Mouse (Mus musculus) bone marrow macrophage, adult 2 months (primary cell): ENCODE results near the gene Sorcs1. TPM values are rescaled to one million over a fixed set of nuclear protein-coding genes. Genes with fewer than 3 reads are reported as not detected.

Experiments used
- H3K27ac ChIP-seq: 2 replicates; pipeline ENCODE4 v1.5.1; 2012; ENCODE audit warnings: low read depth, low read length; ENCODE audit not compliant: insufficient read depth
- H3K4me1 ChIP-seq: 2 replicates; pipeline ENCODE4 v1.6.1; 2012; ENCODE audit warnings: low read length; ENCODE audit not compliant: control insufficient read depth, insufficient read depth
- H3K4me3 ChIP-seq: 2 replicates; pipeline ENCODE4 v1.5.1; 2012; ENCODE audit warnings: mild to moderate bottlenecking, low read length, moderate library complexity; ENCODE audit not compliant: insufficient read depth
- CTCF ChIP-seq: IDR thresholded peaks from 2 replicates; pipeline ENCODE4 v1.5.1; 2012; ENCODE audit warnings: low read depth, mild to moderate bottlenecking, low read length, moderate library complexity
- POLR2A ChIP-seq: IDR thresholded peaks from 2 replicates; pipeline ENCODE4 v1.6.1; 2012; ENCODE audit warnings: mild to moderate bottlenecking, low read depth, low read length, borderline replicate concordance
- polyA plus RNA-seq: library from polyadenylated mRNA; stranded (reverse); fragments of >200 nt; gene quantifications from 2 replicates; pipeline ENCODE4 v1.2.4, GENCODE M21; 2012; ENCODE audit not compliant: missing spikeins, insufficient read depth, insufficient read length

Sorcs1 gene
- polyA plus RNA-seq, 1 experiment, result not detected

GRCm38 (mm10) chr19:50502816-50503215, 175.6 kb downstream of the Sorcs1 start:
- no peak overlapping the region for H3K4me3 ChIP-seq
- H3K27ac ChIP-seq, result no peak overlapping the region
- no peak for TF ChIP-seq CTCF
- TF ChIP-seq POLR2A, result no peak
- no peaks in the 10 kb centered on the region for H3K4me1 ChIP-seq

DNA sequence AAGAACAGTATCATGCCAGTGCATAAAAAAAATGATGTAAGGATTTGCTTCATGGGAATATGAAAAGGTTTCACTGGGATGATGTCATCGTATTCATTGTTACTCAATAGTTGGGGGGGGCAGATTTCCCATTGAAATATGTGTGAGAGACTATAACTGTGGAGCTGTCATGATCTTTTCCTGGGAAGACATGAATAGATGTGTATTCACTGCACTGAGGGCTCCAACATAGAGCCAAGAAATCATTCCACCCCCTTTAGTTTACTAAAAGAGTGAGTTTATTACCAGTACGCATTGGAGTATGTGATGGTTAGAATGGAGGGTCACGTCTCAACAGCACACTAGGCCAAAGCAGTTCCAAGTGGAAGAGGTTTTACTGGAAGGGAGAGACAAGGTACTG, 187.3 kb downstream of the Sorcs1 start:
- no peak overlapping the region for H3K4me3 ChIP-seq
- TF ChIP-seq POLR2A, result no peak
- no peak for TF ChIP-seq CTCF
- H3K27ac ChIP-seq, result no peak overlapping the region
- H3K4me1 ChIP-seq, result no peaks in the 10 kb centered on the region

DNA sequence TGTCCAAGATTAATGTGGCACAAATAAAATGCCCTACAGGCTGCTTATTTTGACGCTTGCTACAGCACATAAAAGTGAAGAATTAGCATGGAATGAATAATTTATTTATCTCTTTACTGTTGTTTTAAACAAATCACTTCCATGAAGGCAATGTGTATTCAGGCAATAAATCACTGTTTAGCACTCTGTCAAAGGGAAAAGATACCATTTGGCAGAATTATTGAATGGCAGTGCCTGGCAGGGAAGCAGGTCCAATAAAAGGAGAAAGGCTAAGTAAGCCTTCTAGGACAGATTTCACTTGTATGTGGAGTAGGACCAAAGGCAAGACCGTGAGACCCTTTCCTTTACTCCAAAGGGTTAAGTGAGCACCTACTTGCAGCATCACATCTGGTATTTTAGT, 187.7 kb downstream of the Sorcs1 start:
- Histone ChIP-seq H3K4me1 (no peaks in the 10 kb centered on the region), H3K4me3 (no peak overlapping the region), H3K27ac (no peak overlapping the region)
- TF ChIP-seq POLR2A (no peak), CTCF (no peak)

- no peak overlapping the region for H3K4me3 ChIP-seq
- no peaks in the 10 kb centered on the region for H3K4me1 ChIP-seq
- no peak for TF ChIP-seq POLR2A
- TF ChIP-seq CTCF, result no peak
- H3K27ac ChIP-seq, result no peak overlapping the region
Observed at GRCm38 (mm10) chr19:50489786-50490185, 188.7 kb downstream of the Sorcs1 start.

DNA sequence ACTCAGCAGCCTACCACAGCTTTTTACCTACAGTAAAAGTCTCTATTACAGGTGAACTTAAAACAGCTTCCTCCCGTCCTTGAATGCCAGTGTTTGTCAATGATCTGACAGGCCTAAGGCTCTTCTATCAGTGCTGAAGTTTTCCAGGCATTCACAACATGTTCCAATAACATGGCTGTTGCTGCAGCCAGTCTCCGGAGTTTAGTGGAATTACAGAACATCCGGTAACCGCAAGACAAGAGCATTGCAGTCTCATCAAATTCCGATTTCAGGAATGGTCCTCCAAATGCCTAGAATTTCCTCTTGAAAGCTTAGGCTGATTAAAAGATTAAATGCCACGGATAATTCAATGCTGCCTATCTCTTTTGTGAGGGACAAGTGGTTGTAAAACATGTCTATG, 190.0 kb downstream of the Sorcs1 start:
- Histone ChIP-seq H3K4me3 (no peak overlapping the region), H3K27ac (no peak overlapping the region), H3K4me1 (no peaks in the 10 kb centered on the region)
- TF ChIP-seq POLR2A, result no peak
- TF ChIP-seq CTCF, result no peak

GRCm38 (mm10) chr19:50487768-50488167, 190.7 kb downstream of the Sorcs1 start:
- Histone ChIP-seq H3K4me3 (no peak overlapping the region), H3K4me1 (no peaks in the 10 kb centered on the region), H3K27ac (no peak overlapping the region)
- TF ChIP-seq CTCF (no peak), POLR2A (no peak)

GRCm38 (mm10) chr19:50486345-50486744, 192.1 kb downstream of the Sorcs1 start:
- H3K4me1 ChIP-seq, result no peaks in the 10 kb centered on the region
- no peak overlapping the region for H3K4me3 ChIP-seq
- no peak overlapping the region for H3K27ac ChIP-seq
- no peak for TF ChIP-seq POLR2A
- no peak for TF ChIP-seq CTCF

GRCm38 (mm10) chr19:50476774-50477173, 201.7 kb downstream of the Sorcs1 start:
- Histone ChIP-seq H3K4me3 (no peak overlapping the region), H3K27ac (no peak overlapping the region), H3K4me1 (no peaks in the 10 kb centered on the region)
- TF ChIP-seq CTCF, result no peak
- no peak for TF ChIP-seq POLR2A

GRCm38 (mm10) chr19:50468592-50468991, 209.9 kb downstream of the Sorcs1 start:
- no peak for TF ChIP-seq CTCF
- Histone ChIP-seq H3K4me3 (no peak overlapping the region), H3K4me1 (no peaks in the 10 kb centered on the region), H3K27ac (no peak overlapping the region)

DNA sequence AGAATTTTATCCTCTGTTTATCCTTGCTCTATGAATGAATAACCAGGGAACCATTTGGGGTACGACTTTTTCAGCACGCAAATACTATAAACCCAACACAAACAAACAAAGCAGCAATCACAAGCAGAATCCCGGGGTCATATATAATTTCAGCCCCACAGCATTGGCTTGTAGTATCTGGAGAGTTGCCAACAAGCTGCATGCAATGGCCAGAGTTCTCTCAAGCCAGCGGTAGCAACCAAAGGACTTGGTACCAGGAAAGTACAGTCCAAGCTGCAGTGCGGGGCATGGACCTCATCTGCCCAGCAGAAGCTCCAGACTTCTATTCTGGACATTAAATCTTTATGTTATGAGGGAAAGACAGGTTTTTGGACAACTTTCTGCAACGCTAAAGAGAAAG, 213.6 kb downstream of the Sorcs1 start:
- Histone ChIP-seq H3K27ac (no peak overlapping the region), H3K4me3 (no peak overlapping the region), H3K4me1 (no peaks in the 10 kb centered on the region)
- TF ChIP-seq POLR2A, result no peak
- TF ChIP-seq CTCF, result no peak

DNA sequence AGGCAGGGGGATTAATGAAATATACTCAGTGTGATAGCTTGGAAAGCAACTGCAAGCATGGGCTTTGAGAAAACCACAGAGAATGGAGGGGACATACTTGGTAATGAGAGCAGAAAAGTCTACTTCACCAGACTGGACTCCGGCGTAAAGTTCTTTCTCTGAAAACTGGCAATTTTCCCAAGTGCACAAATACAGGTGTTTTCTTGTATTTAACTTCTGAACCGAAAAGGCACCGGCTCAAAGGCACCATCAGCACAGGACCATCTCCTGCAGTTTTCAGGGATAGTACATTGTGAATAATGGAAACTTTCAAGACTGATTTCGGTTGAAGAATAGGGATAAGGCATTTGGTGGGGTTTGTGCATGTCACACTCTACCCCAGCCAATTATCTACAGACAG, 219.9 kb downstream of the Sorcs1 start:
- no peak overlapping the region for H3K4me3 ChIP-seq
- no peak for TF ChIP-seq POLR2A
- H3K4me1 ChIP-seq, result no peaks in the 10 kb centered on the region
- H3K27ac ChIP-seq, result no peak overlapping the region
